Mouse (Mus musculus) heart, postnatal 4 days (tissue): Measurements from ENCODE around the gene St6gal2. TPM values are rescaled to one million over a fixed set of nuclear protein-coding genes. Genes with fewer than 3 reads are reported as not detected.

Experiments used
- DNase-seq: peaks from one replicate; pipeline ENCODE4 v3.0.0; 2021
- total RNA-seq, 2 experiments: library from RNA; stranded (reverse); gene quantifications; 2 replicates each; pipeline ENCODE4 v1.2.3; 2021

The St6gal2 gene
- total RNA-seq = under 1 TPM in 1 of 2 experiments, not detected in 1; 0.07 TPM

DNA sequence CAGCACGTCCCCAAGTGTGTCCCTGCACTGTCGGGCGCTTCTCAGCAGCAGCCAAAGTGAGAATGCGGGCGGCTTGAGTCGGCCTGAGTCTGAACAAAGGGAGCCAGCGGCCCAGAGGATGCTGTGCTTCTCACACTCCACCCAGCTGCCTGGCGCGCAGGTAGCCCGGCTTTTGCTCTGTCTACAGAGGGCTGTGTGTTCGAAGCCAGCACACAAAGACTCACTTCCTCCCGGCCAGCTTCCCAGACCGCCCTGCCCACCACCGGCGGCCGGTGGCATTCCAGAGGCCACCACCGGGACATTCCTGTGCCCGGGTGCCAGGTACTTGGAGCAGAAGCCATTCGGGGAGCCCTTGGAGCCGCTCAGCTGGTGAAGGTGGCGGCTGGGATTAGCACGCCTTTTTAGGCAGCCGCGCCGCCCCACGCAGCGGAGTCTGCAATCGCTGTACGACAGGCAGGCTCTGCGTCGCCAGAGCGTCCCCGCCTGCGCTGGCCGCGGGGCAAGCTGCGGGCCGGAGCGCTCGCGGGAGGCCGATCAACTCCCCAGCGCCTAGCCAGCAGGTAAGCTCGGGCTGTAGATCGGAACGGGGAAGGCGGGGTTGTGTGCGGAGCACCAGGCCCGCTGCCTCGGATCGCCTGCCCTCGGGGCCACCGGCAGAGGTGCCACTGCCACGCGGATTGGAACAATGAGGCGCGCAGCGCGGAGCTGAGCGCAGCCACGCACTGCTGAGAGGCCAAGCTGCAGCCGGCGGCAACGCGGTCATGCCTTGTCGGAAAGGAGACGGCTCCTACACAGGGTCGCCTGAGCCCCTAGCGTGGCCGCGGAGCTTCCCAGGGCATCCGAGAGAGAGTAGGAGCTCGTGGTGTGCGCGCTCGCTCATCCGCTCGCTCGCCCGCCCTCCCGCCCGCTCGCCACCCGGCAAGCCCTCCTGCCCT, at the start of gene St6gal2:
Gene St6gal2, plus strand, starts transcription at position 133 of the 935 bp plus-strand sequence.
- DNase-seq = peak; percentile 4

DNA sequence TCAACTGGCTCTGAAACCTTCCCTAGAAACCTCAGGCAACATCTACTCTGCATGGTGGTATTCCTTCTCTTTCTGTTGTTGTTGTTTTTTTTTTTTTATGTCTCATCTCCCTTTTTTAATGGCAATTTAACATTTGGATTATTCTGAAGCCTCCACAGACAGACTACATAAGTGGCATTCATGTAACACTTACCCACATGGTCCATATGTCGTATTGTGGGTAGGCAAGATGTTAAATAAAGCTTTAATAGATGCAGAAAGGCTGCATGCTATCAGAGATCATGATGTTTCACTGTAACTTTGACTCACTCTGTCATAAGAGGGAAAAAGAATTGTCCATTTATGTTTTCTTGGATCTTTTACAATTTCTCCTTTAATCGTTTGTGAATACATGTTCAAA, 39.1 kb upstream of the St6gal2 start:
- no peak for DNase-seq

DNA sequence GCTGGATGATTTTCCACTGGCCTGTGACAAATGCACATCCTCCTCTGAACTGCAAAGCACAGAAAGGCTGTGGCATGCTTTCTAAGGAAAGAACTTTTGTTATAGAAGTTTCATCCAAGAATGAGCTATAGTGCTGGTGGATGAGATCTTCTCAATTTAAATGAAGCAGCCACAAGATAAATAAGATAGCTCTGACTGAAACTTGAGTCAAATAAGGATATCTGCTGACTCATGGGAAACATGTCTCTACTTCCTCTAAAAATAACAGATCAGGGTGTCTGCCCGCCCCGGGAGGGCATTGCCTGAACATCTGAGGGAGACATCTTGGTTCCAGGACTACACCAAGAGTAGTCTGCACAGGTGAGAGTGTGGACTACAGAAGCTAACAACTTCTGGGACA, 28.7 kb upstream of the St6gal2 start:
- no peak for DNase-seq

DNA sequence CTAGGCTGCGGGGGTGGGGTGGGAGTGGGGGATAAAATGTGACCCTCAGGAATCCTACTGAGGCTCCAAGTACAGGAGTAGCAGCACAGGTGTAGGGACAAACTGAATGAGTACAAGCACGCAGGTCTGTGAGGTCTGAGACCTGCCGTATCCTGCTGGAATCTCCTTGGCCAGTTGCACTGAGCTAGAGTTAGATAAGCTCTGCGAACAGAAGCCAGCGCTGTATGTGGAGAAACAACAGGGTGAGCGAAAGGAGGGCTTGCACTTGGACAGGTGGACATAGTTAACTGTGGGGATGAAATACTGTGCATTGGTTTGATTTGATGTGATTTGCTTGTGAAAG, 974 bp downstream of the St6gal2 start:
- no peak for DNase-seq

DNA sequence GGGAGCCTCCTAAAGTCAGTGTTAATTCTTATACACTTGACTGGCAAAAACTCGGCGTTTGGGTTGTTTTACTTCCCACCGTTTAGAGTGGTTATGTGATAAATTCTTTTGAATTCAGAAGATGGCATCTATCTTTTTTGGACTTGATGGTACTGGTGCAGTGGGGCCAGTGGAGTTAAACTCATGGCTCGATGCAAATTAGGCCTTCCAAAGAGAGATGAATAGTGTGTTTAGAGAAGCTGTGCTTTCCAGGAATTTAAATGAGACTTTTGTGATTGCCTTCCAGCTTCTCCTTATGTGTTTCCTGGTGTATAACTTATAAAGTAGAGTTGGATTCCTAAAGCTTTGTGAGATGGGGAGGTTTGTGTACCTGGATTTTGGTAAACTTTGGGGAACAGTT, 1.5 kb downstream of the St6gal2 start:
- no peak for DNase-seq

DNA sequence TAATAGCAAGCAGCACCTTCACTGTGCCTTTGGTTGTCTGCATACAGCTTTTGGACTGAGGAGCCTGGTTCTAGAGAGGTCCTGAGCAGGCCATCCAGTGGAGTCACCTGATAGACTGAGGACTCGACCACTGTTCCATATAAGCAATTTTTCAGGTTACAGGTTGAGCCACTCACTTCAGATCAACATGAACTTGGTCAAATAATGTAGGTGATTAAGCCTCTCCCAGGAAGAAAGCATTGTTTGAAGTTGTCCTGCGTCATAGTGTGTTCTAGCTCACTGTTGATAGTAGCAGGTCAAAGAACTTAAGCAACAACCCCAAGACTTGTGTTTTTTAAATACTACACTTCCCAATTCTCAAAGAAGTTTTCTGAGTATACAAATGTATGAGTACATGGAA, 5.8 kb downstream of the St6gal2 start:
- DNase-seq = no peak

DNA sequence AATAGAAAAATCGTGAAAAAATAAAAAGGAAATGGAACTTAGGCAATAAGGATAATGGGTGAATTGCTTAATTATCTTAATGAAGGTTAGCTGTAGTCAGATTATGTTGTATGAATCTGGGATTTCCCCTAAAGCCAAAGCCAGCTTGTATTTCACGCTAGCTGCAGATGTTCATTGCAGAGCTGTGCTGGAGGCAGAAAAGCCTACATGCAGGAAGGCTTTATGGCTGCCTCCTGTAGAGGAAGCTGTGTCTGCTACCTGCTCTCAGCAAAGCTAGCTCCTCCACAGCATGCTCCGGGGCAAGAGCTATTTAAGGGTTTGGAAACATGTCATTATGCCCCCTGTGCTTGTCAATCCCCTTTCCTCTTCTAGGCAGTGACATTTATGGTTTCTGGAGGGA, 9.3 kb downstream of the St6gal2 start:
- no peak for DNase-seq

DNA sequence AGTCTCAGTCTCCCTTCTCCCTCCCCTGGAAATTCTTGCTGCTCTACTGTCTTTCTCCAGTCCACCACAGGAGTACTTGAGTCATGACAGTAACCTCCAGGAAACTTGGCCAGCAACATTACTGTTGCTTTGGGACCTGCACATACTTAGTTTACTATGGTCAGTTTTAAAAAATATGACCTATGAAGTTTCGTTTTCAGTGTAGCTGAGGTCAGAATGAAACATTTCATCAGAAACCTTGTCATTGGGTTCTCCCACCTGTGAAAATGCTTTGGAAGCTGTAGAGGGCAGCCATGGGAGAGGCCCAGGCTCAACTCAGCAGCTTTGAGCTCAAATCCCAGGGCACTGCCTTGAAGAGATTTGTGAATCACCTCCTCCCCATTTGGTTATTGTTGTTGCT, 15.0 kb downstream of the St6gal2 start:
- DNase-seq = no peak

DNA sequence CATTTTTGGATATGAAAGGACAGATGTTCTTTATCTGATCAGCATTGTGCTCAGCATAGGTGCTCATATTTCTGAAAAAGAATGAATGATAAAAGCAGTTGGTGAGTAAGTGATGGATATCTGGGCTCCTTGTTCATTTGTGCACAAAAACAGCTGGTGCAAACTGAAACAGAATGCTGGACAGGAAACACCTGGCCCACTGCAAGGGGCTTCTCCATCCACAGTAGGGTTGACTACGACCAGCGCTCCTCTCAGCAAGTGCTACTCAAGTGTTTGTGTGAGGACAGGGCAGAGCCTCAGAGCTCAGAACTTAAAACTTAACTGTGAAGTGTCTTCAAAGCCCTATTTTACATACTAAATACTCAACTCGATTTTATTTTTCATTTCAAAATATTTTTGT, 22.4 kb downstream of the St6gal2 start:
- no peak for DNase-seq

DNA sequence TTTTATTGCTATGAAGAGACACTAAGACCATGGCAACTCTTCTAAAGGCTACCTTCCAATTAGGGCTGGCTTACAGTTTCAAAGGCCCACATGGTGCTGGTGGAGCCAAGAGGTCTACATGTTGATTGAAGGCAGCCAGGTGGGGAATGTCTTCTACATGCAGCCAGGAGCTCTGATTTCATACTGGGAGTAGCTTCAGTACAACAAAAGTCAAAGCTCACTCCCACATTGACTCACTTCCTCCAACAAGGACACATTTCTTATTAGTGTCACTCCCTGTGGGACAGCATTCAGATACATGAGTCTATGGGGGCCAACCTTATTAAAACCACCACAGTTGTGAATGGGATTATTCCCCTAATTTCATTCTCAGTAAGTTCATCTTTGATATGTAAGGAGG, 23.8 kb downstream of the St6gal2 start:
- DNase-seq = no peak

DNA sequence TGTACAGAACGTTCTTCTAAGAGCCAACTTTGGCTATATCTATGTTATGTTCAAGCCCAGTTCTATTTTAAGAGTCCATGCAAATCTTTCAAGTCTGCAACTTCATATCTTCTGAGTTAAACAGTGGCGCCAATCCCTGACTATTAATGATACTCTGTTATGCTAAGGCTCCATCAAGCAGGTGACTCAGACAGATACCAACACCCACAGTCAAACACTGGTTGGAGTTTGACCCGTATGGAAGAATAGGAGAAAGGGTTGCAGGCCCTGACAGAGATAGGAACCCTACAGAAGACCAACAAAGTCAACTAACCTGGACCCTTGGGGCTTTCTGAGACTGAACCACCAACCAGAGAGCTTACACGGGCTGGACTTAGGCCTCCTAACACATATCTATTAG, 30.8 kb downstream of the St6gal2 start:
- no peak for DNase-seq

DNA sequence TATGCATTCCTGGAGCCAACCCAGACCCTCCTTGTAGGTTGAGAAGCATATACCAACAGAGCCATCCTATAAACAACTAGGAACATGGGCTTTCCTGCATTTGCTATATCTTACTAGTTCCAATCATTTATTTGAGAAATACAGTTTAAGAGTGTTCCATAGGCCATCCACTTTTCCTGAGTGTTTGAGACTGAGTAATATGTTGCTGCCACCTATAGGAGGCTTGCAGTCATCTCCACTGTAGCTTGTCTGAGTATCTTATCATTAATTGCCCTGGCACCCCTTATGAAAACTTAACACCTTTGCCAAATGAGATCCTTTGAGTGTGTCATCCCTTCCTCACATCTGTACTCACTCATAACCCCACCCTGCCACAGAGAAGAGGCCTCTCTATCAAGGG, 32.2 kb downstream of the St6gal2 start:
- DNase-seq = no peak

DNA sequence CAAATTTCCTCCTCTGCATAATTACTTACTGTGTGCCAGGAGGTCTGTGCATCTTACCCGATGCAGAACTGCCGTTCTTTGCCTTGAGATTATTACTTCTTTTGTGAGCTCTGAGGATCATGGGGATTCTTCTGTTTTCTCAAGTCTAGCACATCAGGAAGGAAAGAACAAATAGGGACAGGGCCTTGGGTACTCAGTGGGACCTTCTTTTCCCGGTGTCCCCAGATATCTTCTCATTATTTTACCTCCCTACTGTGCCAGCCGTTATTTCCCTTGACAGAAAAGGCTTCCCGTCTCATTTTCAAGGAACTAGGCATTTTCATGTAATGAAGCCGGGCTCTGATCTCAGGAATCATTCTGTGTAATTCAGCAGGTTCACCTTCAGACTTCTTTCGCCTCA, 34.2 kb downstream of the St6gal2 start:
- no peak for DNase-seq

DNA sequence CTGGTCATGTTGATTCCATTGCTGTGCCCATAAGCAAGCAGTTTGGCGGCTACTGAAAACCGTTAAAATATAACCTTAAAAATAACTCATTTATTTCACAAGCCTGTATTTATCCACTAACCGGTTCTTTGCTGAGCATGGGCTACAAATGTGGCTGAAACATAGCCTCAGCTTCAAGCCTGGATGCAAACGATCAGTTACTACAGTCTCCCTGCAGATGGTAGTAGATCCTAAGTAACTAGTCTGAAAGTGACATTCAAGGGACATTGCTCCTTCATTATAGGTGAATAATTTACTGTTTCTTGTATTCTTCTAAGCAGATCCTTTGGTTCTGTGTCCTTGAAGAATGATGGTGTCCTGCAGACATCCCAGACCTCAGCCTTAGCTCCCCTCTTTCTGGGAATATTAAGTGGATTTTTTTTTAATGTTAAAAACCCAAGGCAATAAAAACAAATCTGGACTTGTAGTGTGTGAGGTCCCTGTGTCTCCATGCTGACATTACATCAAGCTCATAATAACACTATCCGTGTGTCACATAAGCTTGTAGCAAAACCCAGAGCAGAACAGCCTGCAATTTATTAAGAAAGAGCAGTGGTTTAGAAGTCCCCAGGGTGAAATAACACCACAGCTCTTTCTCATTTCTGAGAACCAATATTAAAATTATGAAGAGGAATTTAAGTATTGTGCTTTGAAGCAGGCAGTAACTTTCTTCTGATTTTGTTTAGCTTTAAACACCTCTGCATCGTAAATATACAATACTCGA, 39.1 kb downstream of the St6gal2 start:
- no peak for DNase-seq

DNA sequence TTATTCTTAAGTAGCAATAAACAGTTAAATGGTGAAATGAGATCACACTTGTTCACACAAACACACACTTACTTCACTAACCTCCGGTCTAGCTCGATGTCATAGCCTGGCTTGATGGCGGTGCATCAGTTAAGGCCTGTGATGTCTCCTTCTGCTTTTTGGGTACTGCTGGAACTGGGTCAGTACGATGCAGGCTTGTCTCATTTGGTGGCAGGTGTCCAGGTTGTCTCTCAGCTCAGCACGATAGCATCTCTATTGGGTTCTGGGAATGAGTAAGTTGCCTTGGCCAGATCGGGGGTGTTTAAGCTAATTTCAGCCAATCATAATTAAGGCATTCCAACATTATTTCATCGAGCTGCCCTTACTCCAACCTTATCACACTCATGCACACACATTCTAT, 86.7 kb downstream of the St6gal2 start:
- no peak for DNase-seq

DNA sequence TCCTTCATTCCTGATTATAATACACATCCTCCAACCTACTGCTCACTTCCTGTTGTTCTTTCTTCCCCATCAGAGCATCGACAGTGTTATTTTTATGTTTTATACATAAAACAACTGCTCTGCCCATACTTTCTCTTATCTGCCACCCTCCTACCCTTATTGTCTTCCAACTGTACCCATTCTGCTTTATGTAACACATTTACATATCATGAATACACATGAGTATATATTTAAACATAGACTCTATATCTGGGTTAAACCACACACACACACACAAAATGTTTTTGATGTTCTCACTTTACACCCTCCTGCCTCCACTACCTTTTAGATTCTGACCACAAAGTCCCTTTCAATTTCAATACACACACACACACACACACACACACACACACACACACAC, 103.3 kb downstream of the St6gal2 start:
- DNase-seq = no peak

DNA sequence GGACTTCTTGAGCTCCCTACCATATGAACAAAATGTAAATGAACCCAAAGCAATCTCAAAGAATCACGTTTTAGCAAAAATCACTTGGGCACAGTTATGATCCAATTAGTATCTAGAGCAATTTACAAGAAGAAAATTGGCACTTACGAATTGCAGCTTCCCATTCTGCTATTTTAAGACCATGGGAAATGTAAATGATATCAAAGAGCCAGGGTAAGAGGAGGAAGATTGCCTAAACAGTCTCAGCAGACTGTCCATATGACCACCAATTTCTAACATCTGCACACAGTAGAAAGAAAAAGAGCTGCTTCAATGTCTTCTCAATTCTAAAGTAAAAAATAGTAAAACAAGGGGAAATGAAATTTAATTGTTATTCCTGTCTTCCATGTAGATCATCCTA, 116.6 kb downstream of the St6gal2 start:
- no peak for DNase-seq

Other genes starting within 250 kb of the St6gal2 start
- not detected for gene Vmn2r118, start 179.8 kb downstream of the St6gal2 start, total RNA-seq